Mouse (Mus musculus) E14TG2a.4 (cell line): ENCODE data around the gene Mef2d.

Source experiments
- H3K27me3 ChIP-seq: 2 replicates; pipeline ENCODE4 v1.6.1; 2014; ENCODE audit warnings: low read length, control low read depth; ENCODE audit not compliant: insufficient read depth
- H3K36me3 ChIP-seq: 2 replicates; pipeline ENCODE4 v1.6.1; 2014; ENCODE audit warnings: low read length, control low read depth; ENCODE audit not compliant: insufficient read depth
- H3K4me1 ChIP-seq: replicated peaks from 2 replicates; pipeline ENCODE4 v1.6.1; 2014; ENCODE audit warnings: low read depth, low read length, control low read depth
- H3K4me3 ChIP-seq: replicated peaks from 2 replicates; pipeline ENCODE4 v1.5.1; 2014; ENCODE audit warnings: mild to moderate bottlenecking, low read length
- H3K9me3 ChIP-seq: 2 replicates; pipeline ENCODE4 v1.6.1; 2014; ENCODE audit warnings: low read length, control low read depth
- CTCF ChIP-seq: conservative IDR thresholded peaks from 2 replicates; pipeline ENCODE4 v1.5.1; 2014; ENCODE audit warnings: low read length
- NANOG ChIP-seq: IDR thresholded peaks from 2 replicates; pipeline ENCODE4 v1.6.1; 2014; ENCODE audit warnings: borderline replicate concordance, low read length, mixed read lengths
- POU5F1 ChIP-seq: IDR thresholded peaks from 2 replicates; pipeline ENCODE4 v1.6.1; 2014; ENCODE audit warnings: low read length, borderline replicate concordance

Mef2d gene

GRCm38 (mm10) chr3:88139243-88140177 is 2.7 kb upstream of the Mef2d start:
- H3K27me3 ChIP-seq = peaks cover 60% of the 10 kb centered on the region
- TF ChIP-seq POU5F1 (no peak), CTCF (no peak), NANOG (no peak)
- H3K36me3 ChIP-seq = no peaks in the 10 kb centered on the region
- H3K4me3 ChIP-seq = peak overlapping the region; percentile 74
- H3K9me3 ChIP-seq = peaks cover 3% of the 10 kb centered on the region; the same call in 1 of the 2 replicates
- peaks cover 71% of the 10 kb centered on the region for H3K4me1 ChIP-seq

DNA sequence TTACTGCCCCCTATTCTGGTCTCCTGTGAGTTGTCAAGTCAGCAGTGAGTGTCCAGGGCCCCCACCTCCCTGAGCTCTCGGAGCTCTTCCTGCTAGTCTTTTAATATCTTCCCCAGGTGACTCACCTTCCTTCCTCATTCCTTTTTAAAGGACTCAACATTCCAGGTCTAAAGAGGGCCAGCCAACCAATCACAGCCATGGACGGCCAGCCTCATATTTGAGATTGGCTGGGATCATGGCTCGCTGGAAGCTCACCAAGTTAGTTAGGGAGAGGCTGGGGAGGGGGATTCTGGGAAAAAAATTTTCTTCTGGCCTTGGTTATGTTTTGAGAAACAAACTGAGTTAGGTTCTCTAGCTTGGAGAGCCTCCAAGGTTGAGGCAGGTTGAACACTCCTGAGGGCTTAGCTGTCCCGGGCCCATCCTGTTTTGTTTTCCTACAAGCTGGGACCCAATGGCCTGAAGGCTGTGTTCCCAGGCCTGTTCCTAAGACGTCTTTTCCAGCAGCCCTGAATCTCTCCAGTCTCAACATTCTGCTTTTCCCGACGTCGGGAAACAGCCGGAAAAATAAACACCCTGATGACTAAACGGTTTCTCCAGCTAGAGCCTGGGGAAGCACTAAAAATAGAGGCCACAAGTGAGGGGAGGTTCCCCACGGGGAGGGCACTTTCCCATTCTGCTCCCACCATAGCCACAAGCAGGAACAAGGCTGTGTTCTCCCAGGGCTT is 1.8 kb upstream of the Mef2d start:
- Histone ChIP-seq H3K36me3 (no peaks in the 10 kb centered on the region; the same call in 1 of the 2 replicates), H3K4me1 (peaks cover 79% of the 10 kb centered on the region), H3K9me3 (no peaks in the 10 kb centered on the region), H3K27me3 (peaks cover 60% of the 10 kb centered on the region), H3K4me3 (no peak overlapping the region)
- TF ChIP-seq NANOG (no peak), POU5F1 (no peak), CTCF (no peak)

DNA sequence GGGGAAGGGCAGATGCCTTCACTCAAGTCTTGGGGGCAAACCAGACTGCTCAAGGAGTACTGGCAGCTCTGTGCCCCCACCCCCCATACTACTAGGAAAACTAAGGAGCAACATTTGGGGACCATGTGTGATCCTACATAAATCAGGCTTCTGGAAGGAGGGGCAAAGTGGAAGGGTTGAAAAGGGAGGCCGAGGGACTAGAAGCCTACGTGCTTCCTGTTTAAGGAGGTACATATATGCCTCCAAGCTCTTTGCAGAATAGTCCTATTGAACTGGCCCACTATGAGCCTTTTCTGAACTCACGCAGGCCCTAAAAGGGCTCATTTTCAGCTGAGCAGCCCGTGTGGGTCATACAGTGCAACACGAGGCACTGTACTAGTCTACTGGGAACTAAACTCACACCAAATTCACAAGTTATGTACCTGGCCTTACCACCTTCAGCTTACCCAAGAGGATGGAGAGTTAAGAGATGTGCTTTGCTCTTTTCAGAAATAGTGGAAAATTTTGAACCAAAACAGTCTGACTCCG is 1.2 kb upstream of the Mef2d start:
- Histone ChIP-seq H3K9me3 (no peaks in the 10 kb centered on the region), H3K4me3 (0 out of 2 replicates have a peak overlapping the region, but pooled peaks have one; percentile 86), H3K4me1 (peaks cover 86% of the 10 kb centered on the region), H3K27me3 (peaks cover 60% of the 10 kb centered on the region), H3K36me3 (no peaks in the 10 kb centered on the region; the same call in 1 of the 2 replicates)
- TF ChIP-seq POU5F1 = no peak
- no peak for TF ChIP-seq CTCF
- TF ChIP-seq NANOG = no peak

GRCm38 (mm10) chr3:88141439-88141786 is 759 bp upstream of the Mef2d start:
- H3K4me3 ChIP-seq = peak overlapping the region; percentile 86
- TF ChIP-seq CTCF (no peak), NANOG (no peak), POU5F1 (no peak)
- H3K4me1 ChIP-seq = peaks cover 86% of the 10 kb centered on the region
- no peaks in the 10 kb centered on the region; the same call in 1 of the 2 replicates for H3K36me3 ChIP-seq
- H3K27me3 ChIP-seq = peaks cover 56% of the 10 kb centered on the region
- H3K9me3 ChIP-seq = no peaks in the 10 kb centered on the region

DNA sequence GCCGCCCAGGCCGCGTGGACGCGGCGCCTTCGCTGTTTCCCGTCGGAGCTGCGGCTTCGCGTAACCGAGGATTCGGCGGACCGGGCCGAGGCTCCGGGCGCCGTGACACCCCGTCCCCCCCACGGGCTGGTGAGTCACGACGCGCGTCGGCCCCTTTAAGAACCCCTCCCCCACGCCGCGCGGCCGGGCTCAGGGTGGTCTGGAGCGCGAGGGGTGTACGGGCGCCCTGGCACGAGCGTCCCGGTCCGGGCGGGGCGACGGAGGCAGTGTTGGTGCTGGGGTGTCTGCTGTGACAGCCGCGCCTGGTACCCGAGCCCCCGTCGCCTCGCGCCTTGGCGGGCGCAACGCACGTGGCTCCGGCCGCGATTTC is 359 bp downstream of the Mef2d start:
- Histone ChIP-seq H3K4me3 (peak overlapping the region; percentile 86), H3K36me3 (no peaks in the 10 kb centered on the region; the same call in 1 of the 2 replicates), H3K9me3 (no peaks in the 10 kb centered on the region), H3K4me1 (peaks cover 90% of the 10 kb centered on the region), H3K27me3 (peaks cover 49% of the 10 kb centered on the region)
- TF ChIP-seq POU5F1 (no peak), NANOG (no peak), CTCF (no peak)

GRCm38 (mm10) chr3:88142916-88143771 is 972 bp downstream of the Mef2d start:
- Histone ChIP-seq H3K4me3 (peak overlapping the region; percentile 86), H3K27me3 (peaks cover 46% of the 10 kb centered on the region), H3K4me1 (peaks cover 90% of the 10 kb centered on the region), H3K36me3 (peaks cover 3% of the 10 kb centered on the region; the same call in 1 of the 2 replicates), H3K9me3 (no peaks in the 10 kb centered on the region)
- TF ChIP-seq NANOG = no peak
- no peak for TF ChIP-seq POU5F1
- no peak for TF ChIP-seq CTCF

GRCm38 (mm10) chr3:88143961-88144486 is 1.9 kb downstream of the Mef2d start:
- peaks cover 90% of the 10 kb centered on the region for H3K4me1 ChIP-seq
- no peaks in the 10 kb centered on the region for H3K9me3 ChIP-seq
- peaks cover 3% of the 10 kb centered on the region; the same call in 1 of the 2 replicates for H3K36me3 ChIP-seq
- peak overlapping the region; percentile 86 for H3K4me3 ChIP-seq
- TF ChIP-seq CTCF (no peak), POU5F1 (no peak), NANOG (no peak)
- H3K27me3 ChIP-seq = peaks cover 37% of the 10 kb centered on the region
